Mouse (Mus musculus) G1E (cell line): Measurements from ENCODE around the gene Il3. TPM values are rescaled to one million over a fixed set of nuclear protein-coding genes. Genes with fewer than 3 reads are reported as not detected.

Source experiments
- ATAC-seq: 2 replicates; pipeline ENCODE4 v1.8.0; 2016; ENCODE audit warnings: mild to moderate bottlenecking; ENCODE audit not compliant: insufficient number of reproducible peaks, poor library complexity, low FRiP score, severe bottlenecking; ENCODE audit errors: extremely low read depth
- DNase-seq: peaks from one replicate; pipeline ENCODE4 v3.0.0; 2012; ENCODE audit warnings: low spot score
- H3K27me3 ChIP-seq: 2 replicates; pipeline ENCODE4 v1.6.1; 2012; ENCODE audit warnings: mild to moderate bottlenecking, low read length, inconsistent platforms; ENCODE audit not compliant: insufficient read depth
- H3K36me3 ChIP-seq: replicated peaks from 2 replicates; pipeline ENCODE3; 2012; ENCODE audit warnings: mild to moderate bottlenecking, inconsistent platforms
- H3K4me1 ChIP-seq: 2 replicates; pipeline ENCODE4 v1.6.1; 2012; ENCODE audit warnings: low read depth, low read length, inconsistent platforms, mixed read lengths; ENCODE audit not compliant: insufficient read depth
- H3K4me3 ChIP-seq: 2 replicates; pipeline ENCODE4 v1.5.1; 2012; ENCODE audit warnings: low read depth, mild to moderate bottlenecking, inconsistent platforms, low read length, moderate library complexity, mixed read lengths
- H3K9me3 ChIP-seq: replicated peaks from 2 replicates; pipeline ENCODE4 v1.6.1; 2012; ENCODE audit warnings: inconsistent platforms
- CTCF ChIP-seq: IDR thresholded peaks from 2 replicates; pipeline ENCODE4 v1.5.1; 2012; ENCODE audit warnings: low read depth, low read length, inconsistent platforms, mixed read lengths
- GATA1 ChIP-seq: IDR thresholded peaks from 2 replicates; pipeline ENCODE4 v1.6.1; 2012; ENCODE audit warnings: borderline replicate concordance, low read length, inconsistent platforms, mixed read lengths
- GATA2 ChIP-seq: IDR thresholded peaks from 2 replicates; pipeline ENCODE4 v1.6.1; 2012; ENCODE audit warnings: low read depth, low read length, inconsistent platforms, borderline replicate concordance
- POLR2AphosphoS5 ChIP-seq: IDR thresholded peaks from 2 replicates; pipeline ENCODE4 v1.6.1; 2012; ENCODE audit warnings: low read depth, low read length, inconsistent platforms; ENCODE audit not compliant: insufficient replicate concordance
- TAL1 ChIP-seq: conservative IDR thresholded peaks from 2 replicates; pipeline ENCODE4 v1.6.1; 2012; ENCODE audit warnings: low read depth, low read length, inconsistent platforms, mixed read lengths
- polyA plus RNA-seq: library from polyadenylated mRNA; stranded (reverse); fragments of >175 nt; gene quantifications from 2 replicates; pipeline ENCODE4 v1.2.3, GENCODE M21; 2012
- total RNA-seq, 2 experiments: library from RNA; stranded (forward) in 1 of 2; stranded (reverse) in 1 of 2; fragments of 200-1000 nt in 1 of 2; fragments of >200 nt in 1 of 2; fragmentation: Nextera tagmentation in 1 of 2; gene quantifications; 2 replicates each; pipeline ENCODE4 v1.2.3; 2014 to 2017

Il3 gene
- not detected in 2 replicates for total RNA-seq (2014; fragmentation: Nextera tagmentation)
- total RNA-seq (2017): 0.22 TPM in 1 of 2 replicates, not detected in the other
- not detected in 2 replicates for polyA plus RNA-seq

DNA sequence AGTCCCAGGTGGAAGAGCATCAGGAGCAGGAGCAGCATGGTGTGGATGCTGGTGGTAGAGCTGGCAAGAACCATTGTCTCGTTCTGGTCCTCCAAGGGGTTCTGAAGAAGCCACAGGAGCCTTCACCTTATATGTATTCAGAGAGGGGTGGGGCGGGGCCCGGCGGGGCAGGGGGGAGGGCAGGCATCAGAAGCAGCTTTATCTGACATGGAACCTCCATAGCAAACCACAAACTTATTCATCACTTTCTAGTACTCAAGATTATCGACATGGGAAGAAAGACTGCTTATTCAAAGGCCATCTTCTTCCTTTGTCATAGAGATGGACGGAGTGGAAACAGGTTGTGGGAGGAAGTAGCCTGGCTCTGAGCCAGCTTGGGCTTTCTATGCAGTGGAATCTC, at the start of gene Il3:
Il3 (minus strand) TSS at position 101 of the 400 bp plus-strand sequence.
- no peak for DNase-seq
- no peaks in the 10 kb centered on the region for H3K36me3 ChIP-seq
- no peaks in the 10 kb centered on the region; the same call in 1 of the 2 replicates for H3K27me3 ChIP-seq
- TF ChIP-seq GATA1 (no peak), TAL1 (no peak), CTCF (no peak), POLR2AphosphoS5 (no peak), GATA2 (no peak)
- no peak within 1 kb of the TSS for H3K4me3 ChIP-seq
- no peaks in the 10 kb centered on the region for H3K9me3 ChIP-seq
- no peak for ATAC-seq
- H3K4me1 ChIP-seq: no peaks in the 10 kb centered on the region

GRCm38 (mm10) chr11:54315336-54315735, 48.3 kb upstream of the Il3 start:
- ATAC-seq (no peak), DNase-seq (no peak)
- H3K9me3 ChIP-seq: no peaks in the 10 kb centered on the region
- H3K36me3 ChIP-seq: no peaks in the 10 kb centered on the region
- peaks cover 4% of the 10 kb centered on the region; the same call in 1 of the 2 replicates for H3K27me3 ChIP-seq
- H3K4me1 ChIP-seq: no peaks in the 10 kb centered on the region
- H3K4me3 ChIP-seq: no peak overlapping the region
- TF ChIP-seq GATA1 (no peak), TAL1 (no peak), POLR2AphosphoS5 (no peak), GATA2 (no peak), CTCF (no peak)

- no peaks in the 10 kb centered on the region for H3K36me3 ChIP-seq
- no peaks in the 10 kb centered on the region for H3K9me3 ChIP-seq
- H3K4me3 ChIP-seq: no peak overlapping the region
- DNase-seq (no peak), ATAC-seq (no peak)
- no peaks in the 10 kb centered on the region for H3K4me1 ChIP-seq
- TF ChIP-seq POLR2AphosphoS5 (no peak), GATA1 (no peak), GATA2 (no peak), TAL1 (no peak), CTCF (no peak)
- H3K27me3 ChIP-seq: peaks cover 6% of the 10 kb centered on the region; the same call in 1 of the 2 replicates
Measured at GRCm38 (mm10) chr11:54314740-54315139, 47.7 kb upstream of the Il3 start.

GRCm38 (mm10) chr11:54313391-54314360, 46.6 kb upstream of the Il3 start:
- H3K4me3 ChIP-seq: no peak overlapping the region
- TF ChIP-seq TAL1: no peak
- TF ChIP-seq POLR2AphosphoS5: no peak
- TF ChIP-seq GATA1: no peak
- no peak for TF ChIP-seq GATA2
- no peak for TF ChIP-seq CTCF
- peaks cover 6% of the 10 kb centered on the region; the same call in 1 of the 2 replicates for H3K27me3 ChIP-seq
- H3K9me3 ChIP-seq: no peaks in the 10 kb centered on the region
- no peaks in the 10 kb centered on the region for H3K4me1 ChIP-seq
- DNase-seq (no peak), ATAC-seq (no peak)
- H3K36me3 ChIP-seq: no peaks in the 10 kb centered on the region

DNA sequence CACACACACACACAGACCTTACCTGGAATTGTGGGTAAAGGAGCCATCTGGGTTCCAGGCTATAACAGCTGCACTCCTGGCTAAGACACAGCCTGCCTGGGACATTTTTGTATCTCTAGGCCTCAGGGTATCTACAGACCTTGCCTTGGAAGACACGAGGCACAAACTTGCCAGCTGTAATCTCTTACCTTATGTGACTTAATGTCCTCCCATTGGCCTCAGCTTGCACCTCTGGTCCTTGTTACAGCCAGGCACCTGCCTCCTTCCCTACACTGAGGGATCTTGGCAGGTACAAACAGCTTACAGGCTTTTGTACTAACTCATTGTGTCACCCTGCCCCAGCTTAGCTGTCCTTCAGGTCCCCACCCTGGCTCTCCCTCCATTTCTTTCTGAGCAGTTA, 45.5 kb upstream of the Il3 start:
- Histone ChIP-seq H3K27me3 (peaks cover 6% of the 10 kb centered on the region; the same call in 1 of the 2 replicates), H3K9me3 (no peaks in the 10 kb centered on the region), H3K4me3 (no peak overlapping the region), H3K4me1 (no peaks in the 10 kb centered on the region), H3K36me3 (no peaks in the 10 kb centered on the region)
- no peak for ATAC-seq
- DNase-seq: no peak
- TF ChIP-seq TAL1 (no peak), CTCF (no peak), GATA1 (no peak), POLR2AphosphoS5 (no peak)

DNA sequence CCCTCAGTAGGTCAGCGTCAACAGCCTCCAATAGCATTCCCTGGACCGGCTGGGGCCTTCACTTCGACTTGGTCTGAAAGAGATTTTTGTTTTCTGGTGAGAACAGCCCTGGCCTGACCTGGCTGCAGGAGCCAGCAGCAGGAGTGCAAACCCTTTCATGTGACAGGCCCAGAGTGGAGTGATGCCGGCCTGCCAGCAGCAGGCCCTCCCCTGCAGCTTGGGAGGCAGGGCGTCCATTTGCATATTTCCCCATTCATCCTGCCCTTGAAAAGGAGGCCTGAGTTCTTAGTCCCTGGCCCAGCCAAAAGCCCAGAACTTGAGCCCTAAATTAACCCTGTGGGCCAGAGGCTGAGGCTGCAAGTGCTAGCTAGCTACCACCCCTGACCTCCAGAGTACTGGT, 44.9 kb upstream of the Il3 start:
- ATAC-seq: no peak
- Histone ChIP-seq H3K4me3 (no peak overlapping the region), H3K4me1 (no peaks in the 10 kb centered on the region), H3K27me3 (peaks cover 6% of the 10 kb centered on the region; the same call in 1 of the 2 replicates), H3K9me3 (no peaks in the 10 kb centered on the region), H3K36me3 (no peaks in the 10 kb centered on the region)
- TF ChIP-seq CTCF (no peak), POLR2AphosphoS5 (no peak), TAL1 (no peak), GATA2 (no peak), GATA1 (no peak)
- DNase-seq: no peak
